Mouse (Mus musculus) kidney, adult 2 months (tissue): ENCODE measurements around the gene Spata13.

Experiments
- CTCF ChIP-seq: fragments of 200-500 bp; conservative IDR thresholded peaks from 2 replicates; pipeline ENCODE4 v1.5.1; 2011; ENCODE audit warnings: low read depth, mild to moderate bottlenecking, control low read depth, low read length, moderate library complexity, mixed read lengths; ENCODE audit not compliant: insufficient read depth, insufficient read length
- POLR2A ChIP-seq: fragments of 200-500 bp; IDR thresholded peaks from one replicate; pipeline ENCODE4 v1.6.1; 2011; ENCODE audit warnings: low read depth, low read length, control low read depth

- TF ChIP-seq CTCF: no peak
- TF ChIP-seq POLR2A: no peak
Observed at GRCm38 (mm10) chr14:60711161-60711560, 77.4 kb downstream of the Spata13 start.
